Mouse (Mus musculus): ENCODE results near the gene Mpv17l.

- TF ChIP-seq CTCF (IDR thresholded peaks at IDR 0.05; ENCODE audit: borderline replicate concordance, extremely low read depth, insufficient read depth, insufficient read length), result no peak
- TF ChIP-seq POLR2A (IDR thresholded peaks at IDR 0.05; ENCODE audit: borderline replicate concordance, extremely low read depth, insufficient read depth, insufficient read length, poor library complexity, severe bottlenecking), result no peak
Observed at GRCm38 (mm10) chr16:13902397-13902831, 547 bp upstream of the Mpv17l start.

Data from brain, embryonic 14.5 days (tissue).